Mouse (Mus musculus) lung, embryonic 14.5 days (tissue): ENCODE measurements at regions not wholly inside any gene's neighbourhood (a gene's known extent, or its start where the extent isn't known, plus 50 kb on each side); places are given as distances from the start of the nearest gene placed in this dataset.

Experiments used
- ATAC-seq: fragments of 200-750 bp; cut with Nextera tagmentation; 2 replicates; pipeline ENCODE4 v1.8.0; 2017; ENCODE audit warnings: mild to moderate bottlenecking, moderate TSS enrichment, moderate library complexity; ENCODE audit not compliant: insufficient read depth
- DNase-seq: peaks from one replicate; pipeline ENCODE4 v3.0.0-alpha.2; 2015
- H3K27ac ChIP-seq: fragments of 300-500 bp; sonication (generic); 2 replicates; pipeline ENCODE4 v1.5.1; 2014; ENCODE audit warnings: low read depth, mild to moderate bottlenecking, moderate library complexity
- H3K27me3 ChIP-seq: fragments of 300-500 bp; sonication (generic); 2 replicates; pipeline ENCODE4 v1.6.1; 2014; ENCODE audit warnings: low read length, control low read depth; ENCODE audit not compliant: insufficient read depth
- H3K36me3 ChIP-seq: fragments of 300-500 bp; sonication (generic); 2 replicates; pipeline ENCODE4 v1.6.1; 2014; ENCODE audit warnings: control low read depth; ENCODE audit not compliant: insufficient read depth
- H3K4me1 ChIP-seq: fragments of 300-500 bp; sonication (generic); 2 replicates; pipeline ENCODE4 v1.6.1; 2014; ENCODE audit warnings: antibody characterized with exemption, control low read depth; ENCODE audit not compliant: insufficient read depth
- H3K4me2 ChIP-seq: fragments of 300-500 bp; sonication (generic); 2 replicates; pipeline ENCODE4 v1.6.1; 2014; ENCODE audit warnings: mild to moderate bottlenecking
- H3K4me3 ChIP-seq: fragments of 300-500 bp; sonication (generic); 2 replicates; pipeline ENCODE4 v1.5.1; 2014; ENCODE audit warnings: low read depth, low read length
- H3K9ac ChIP-seq: fragments of 300-500 bp; sonication (generic); 2 replicates; pipeline ENCODE4 v1.6.1; 2014
- H3K9me3 ChIP-seq: fragments of 300-500 bp; sonication (generic); 2 replicates; pipeline ENCODE4 v1.6.1; 2016; ENCODE audit warnings: low read depth, low read length, control low read depth
- CTCF ChIP-seq: IDR thresholded peaks from 2 replicates; pipeline ENCODE4 v1.5.1; 2016; ENCODE audit warnings: antibody characterized with exemption, low read depth
- WGBS: fragments of 180-500 bp; shearing (Covaris S2); extraction: QIAGEN DNeasy Blood & Tissue Kit; methylation state at CpG from one replicate; pipeline ENCODE4 v1.1.7; 2014; 5-methylcytosine and 5-hydroxymethylcytosine counted together

- H3K36me3 ChIP-seq = no peaks in the 10 kb centered on the region
- no peak overlapping the region for H3K27ac ChIP-seq
- no peak for ATAC-seq
- no peak for DNase-seq
- no peaks in the 10 kb centered on the region; the same call in 1 of the 2 replicates for H3K4me1 ChIP-seq
- no peaks in the 10 kb centered on the region for H3K9me3 ChIP-seq
- no peak overlapping the region for H3K4me2 ChIP-seq
- WGBS = 22% methylated on average over 3 of the region's 3 CpGs
- no peaks in the 10 kb centered on the region for H3K27me3 ChIP-seq
- no peak overlapping the region for H3K9ac ChIP-seq
- no peak overlapping the region for H3K4me3 ChIP-seq
- TF ChIP-seq CTCF = no peak
Measured at GRCm38 (mm10) chr1:69286374-69286773, 178.5 kb upstream of the Erbb4 start.

DNA sequence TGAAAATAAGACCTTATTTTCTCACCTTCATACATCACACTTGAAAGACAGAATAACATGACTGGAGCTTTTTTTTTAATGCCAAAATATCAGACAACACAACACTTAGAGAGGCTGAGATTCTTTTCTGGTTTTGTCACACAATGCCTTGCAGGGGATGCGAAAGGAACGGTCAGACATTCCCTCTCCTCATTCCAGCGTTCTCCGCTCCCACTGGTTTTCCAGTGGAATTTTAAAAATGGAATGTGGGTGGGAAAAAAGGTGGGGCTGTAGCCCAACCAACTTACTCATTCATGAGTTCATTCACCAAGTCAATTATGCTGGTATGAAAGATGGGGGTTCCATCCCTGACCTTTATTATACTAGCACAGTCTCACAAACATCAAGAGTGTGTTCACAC, 169.6 kb upstream of the Erbb4 start:
- Histone ChIP-seq H3K4me1 (no peaks in the 10 kb centered on the region), H3K9me3 (no peaks in the 10 kb centered on the region), H3K27me3 (no peaks in the 10 kb centered on the region), H3K9ac (no peak overlapping the region), H3K4me2 (no peak overlapping the region), H3K4me3 (no peak overlapping the region), H3K36me3 (no peaks in the 10 kb centered on the region), H3K27ac (no peak overlapping the region)
- peak; percentile 3 for DNase-seq
- TF ChIP-seq CTCF = no peak
- no peak for ATAC-seq
- 44% methylated on average over 4 of the region's 4 CpGs for whole genome bisulfite sequencing

GRCm38 (mm10) chr1:69247691-69248090, 139.8 kb upstream of the Erbb4 start:
- Histone ChIP-seq H3K9me3 (no peaks in the 10 kb centered on the region), H3K9ac (no peak overlapping the region), H3K4me2 (no peak overlapping the region), H3K4me3 (no peak overlapping the region), H3K4me1 (no peaks in the 10 kb centered on the region), H3K27ac (no peak overlapping the region), H3K36me3 (no peaks in the 10 kb centered on the region), H3K27me3 (no peaks in the 10 kb centered on the region)
- 60% methylated on average over 5 of the region's 5 CpGs for WGBS
- peak; percentile 83; the same call in 1 of the 2 replicates for ATAC-seq
- no peak for TF ChIP-seq CTCF
- DNase-seq = peak; percentile 41

GRCm38 (mm10) chr1:69242289-69242909, 134.5 kb upstream of the Erbb4 start:
- Histone ChIP-seq H3K4me1 (no peaks in the 10 kb centered on the region), H3K36me3 (no peaks in the 10 kb centered on the region), H3K4me2 (peak overlapping the region; percentile 60), H3K4me3 (peak overlapping the region; percentile 30), H3K27me3 (no peaks in the 10 kb centered on the region), H3K27ac (no peak overlapping the region), H3K9me3 (no peaks in the 10 kb centered on the region), H3K9ac (peak overlapping the region; percentile 42)
- DNase-seq (no peak), ATAC-seq (peak; percentile 33; the same call in 1 of the 2 replicates)
- TF ChIP-seq CTCF = no peak
- 74% methylated on average over 3 of the region's 3 CpGs for WGBS

- H3K4me3 ChIP-seq = peak overlapping the region; percentile 30
- TF ChIP-seq CTCF = peak; percentile 93
- DNase-seq (peak; percentile 88), ATAC-seq (peak; percentile 97)
- H3K9me3 ChIP-seq = no peaks in the 10 kb centered on the region
- H3K4me1 ChIP-seq = no peaks in the 10 kb centered on the region
- H3K9ac ChIP-seq = peak overlapping the region; percentile 42
- no peak overlapping the region for H3K27ac ChIP-seq
- no peaks in the 10 kb centered on the region for H3K36me3 ChIP-seq
- H3K27me3 ChIP-seq = no peaks in the 10 kb centered on the region
- WGBS = 10% methylated on average over 11 of the region's 11 CpGs
- H3K4me2 ChIP-seq = peak overlapping the region; percentile 60
Measured at GRCm38 (mm10) chr1:69241502-69242214, 133.8 kb upstream of the Erbb4 start.

- no peak for DNase-seq
- H3K27ac ChIP-seq = no peak overlapping the region
- H3K36me3 ChIP-seq = no peaks in the 10 kb centered on the region
- H3K27me3 ChIP-seq = no peaks in the 10 kb centered on the region
- no peak overlapping the region for H3K9ac ChIP-seq
- H3K4me2 ChIP-seq = no peak overlapping the region
- no peak for ATAC-seq
- no peaks in the 10 kb centered on the region for H3K9me3 ChIP-seq
- no peak overlapping the region for H3K4me3 ChIP-seq
- H3K4me1 ChIP-seq = no peaks in the 10 kb centered on the region
- TF ChIP-seq CTCF = no peak
Measured at GRCm38 (mm10) chr1:69227864-69228263, 120.0 kb upstream of the Erbb4 start.

GRCm38 (mm10) chr1:69212896-69213500, 105.1 kb upstream of the Erbb4 start:
- Histone ChIP-seq H3K4me2 (no peak overlapping the region), H3K9ac (no peak overlapping the region), H3K4me3 (no peak overlapping the region), H3K4me1 (no peaks in the 10 kb centered on the region), H3K27ac (no peak overlapping the region), H3K27me3 (no peaks in the 10 kb centered on the region), H3K36me3 (no peaks in the 10 kb centered on the region), H3K9me3 (no peaks in the 10 kb centered on the region)
- no peak for ATAC-seq
- no peak for TF ChIP-seq CTCF
- 81% methylated on average over 1 of the region's 1 CpGs for WGBS
- DNase-seq = no peak
